Mouse (Mus musculus) heart, embryonic 11.5 days (tissue): Measurements from ENCODE around the gene Tbc1d17. TPM values are rescaled to one million over a fixed set of nuclear protein-coding genes. Genes with fewer than 3 reads are reported as not detected.

Experiments
- microRNA counts: library from miRNA; unstranded; fragments of <30 nt; microRNA quantifications from one replicate; lab custom pipeline; 2015
- microRNA-seq: library from miRNA; unstranded; fragments of <30 nt; microRNA quantifications from one replicate; pipeline ENCODE4, GENCODE M21; 2016; ENCODE audit warnings: borderline number of aligned reads
- polyA plus RNA-seq: library from polyadenylated mRNA; unstranded; fragments of >200 nt; fragmentation: Nextera tagmentation; extraction: Ambion mirVana; gene quantifications from 2 replicates; pipeline ENCODE4 v1.2.1, GENCODE M21; 2014

Gene Tbc1d17
- polyA plus RNA-seq, 1 experiment from 2014 or later, result 48.2 TPM

MicroRNA genes within 50 kb of the gene (microRNA counts, 519-probe panel; counts per million panel counts)
- 32.2 counts per million for microRNA mmu-miR-707 (lab: Ali Mortazavi, UCI)

Small RNA genes lying within 50 kb of the gene (microRNA-seq; reads per million reads assigned to microRNA genes)
- gene Mir707, result not detected

Other genes starting within 250 kb of the Tbc1d17 start
- 0.31 and 0.56 TPM in 2 replicates for gene Myh14, start 178.2 kb downstream of the Tbc1d17 start, polyA plus RNA-seq
- not detected in 2 replicates for gene Izumo2, start 140.3 kb downstream of the Tbc1d17 start, polyA plus RNA-seq
- 30.6 and 34.1 TPM in 2 replicates for gene Vrk3, start 100.7 kb downstream of the Tbc1d17 start, polyA plus RNA-seq
- 0.58 and 1.2 TPM in 2 replicates for gene Zfp473, start 98.0 kb downstream of the Tbc1d17 start, polyA plus RNA-seq
- gene Nup62, start 33.0 kb downstream of the Tbc1d17 start, polyA plus RNA-seq, result 49.0 and 57.5 TPM in 2 replicates
- 0.14 and 1.2 TPM in 2 replicates for gene Il4i1, start 32.7 kb downstream of the Tbc1d17 start, polyA plus RNA-seq
- gene Atf5, start 32.4 kb downstream of the Tbc1d17 start, polyA plus RNA-seq, result 1.6 and 1.9 TPM in 2 replicates
- 38.6 and 53.9 TPM in 2 replicates for gene Akt1s1, start 88 bp downstream of the Tbc1d17 start, polyA plus RNA-seq
- 18.9 and 19.2 TPM in 2 replicates for gene Pnkp, start 8.1 kb upstream of the Tbc1d17 start, polyA plus RNA-seq
- gene Ptov1, start 20.7 kb upstream of the Tbc1d17 start, polyA plus RNA-seq, result 205 and 218 TPM in 2 replicates
- gene Med25, start 43.6 kb upstream of the Tbc1d17 start, polyA plus RNA-seq, result 47.3 and 51.9 TPM in 2 replicates
- 12.2 and 12.8 TPM in 2 replicates for gene Fuz, start 47.0 kb upstream of the Tbc1d17 start, polyA plus RNA-seq
- gene Ap2a1, start 80.4 kb upstream of the Tbc1d17 start, polyA plus RNA-seq, result 69.1 and 77.3 TPM in 2 replicates
- not detected in 2 replicates for gene Tsks, start 94.1 kb upstream of the Tbc1d17 start, polyA plus RNA-seq
- gene Cpt1c, start 125.8 kb upstream of the Tbc1d17 start, polyA plus RNA-seq, result 10.0 and 10.5 TPM in 2 replicates
- gene Prmt1, start 137.5 kb upstream of the Tbc1d17 start, polyA plus RNA-seq, result 179 and 194 TPM in 2 replicates
- gene Irf3, start 148.6 kb upstream of the Tbc1d17 start, polyA plus RNA-seq, result 57.3 and 61.4 TPM in 2 replicates
- 41.0 and 43.2 TPM in 2 replicates for gene Bcl2l12, start 149.6 kb upstream of the Tbc1d17 start, polyA plus RNA-seq
- gene Scaf1, start 167.3 kb upstream of the Tbc1d17 start, polyA plus RNA-seq, result 37.9 and 42.5 TPM in 2 replicates
- 74.4 and 76.1 TPM in 2 replicates for gene Rras, start 168.9 kb upstream of the Tbc1d17 start, polyA plus RNA-seq
- gene Prr12, start 203.8 kb upstream of the Tbc1d17 start, polyA plus RNA-seq, result 7.9 and 12.1 TPM in 2 replicates
- gene Nosip, start 213.3 kb upstream of the Tbc1d17 start, polyA plus RNA-seq, result 54.2 and 58.9 TPM in 2 replicates
- 11.7 and 13.3 TPM in 2 replicates for gene Prrg2, start 213.6 kb upstream of the Tbc1d17 start, polyA plus RNA-seq
- gene Rcn3, start 243.1 kb upstream of the Tbc1d17 start, polyA plus RNA-seq, result 339 and 341 TPM in 2 replicates